Mouse (Mus musculus) thymus, adult 2 months (tissue): ENCODE data around the gene Trank1.

Experiments used
- CTCF ChIP-seq: fragments of 200-500 bp; IDR thresholded peaks from 2 replicates; pipeline ENCODE4 v1.5.1; 2012; ENCODE audit warnings: mild to moderate bottlenecking, control low read depth, low read length, moderate library complexity, borderline replicate concordance; ENCODE audit not compliant: control insufficient read depth, poor library complexity, insufficient read depth; ENCODE audit errors: extremely low read depth
- POLR2A ChIP-seq: fragments of 200-500 bp; IDR thresholded peaks from 2 replicates; pipeline ENCODE4 v1.6.1; 2012; ENCODE audit warnings: mild to moderate bottlenecking, low read length, control low read depth, moderate library complexity; ENCODE audit not compliant: control insufficient read depth, poor library complexity, insufficient read depth; ENCODE audit errors: extremely low read depth

DNA sequence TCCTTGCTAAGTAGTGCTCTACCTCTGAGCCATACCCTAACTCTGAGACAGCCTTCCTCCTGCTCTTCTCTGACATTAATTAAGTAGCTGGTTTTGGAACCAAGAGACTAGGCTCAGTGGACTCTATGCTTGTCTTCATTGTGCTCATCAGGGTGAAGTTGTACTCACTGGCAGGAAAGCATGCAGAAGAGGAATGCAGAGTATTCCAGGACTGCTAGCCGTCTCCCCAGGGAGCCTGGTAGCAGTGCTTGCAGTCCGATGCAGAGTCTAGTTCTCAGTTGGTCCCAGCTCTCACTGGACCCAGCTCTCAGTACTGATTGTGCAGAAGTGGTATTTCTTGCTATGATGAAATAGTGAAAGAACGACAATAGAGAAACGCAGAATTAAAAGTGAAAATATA lies 43.5 kb downstream of the Trank1 start:
- TF ChIP-seq CTCF (no peak), POLR2A (no peak)
